Mouse (Mus musculus): ENCODE measurements around the gene Aldh3b3.

Gene Aldh3b3

GRCm38 (mm10) chr19:3975866-3976265 is 17.4 kb downstream of the Aldh3b3 start:
- no peak for DNase-seq

- peak; percentile 73 to 86 for DNase-seq
These were observed 21.9 kb downstream of the Aldh3b3 start for GRCm38 (mm10) chr19:3980309-3980708.

GRCm38 (mm10) chr19:3980917-3981316 is 22.5 kb downstream of the Aldh3b3 start:
- no peak for DNase-seq

GRCm38 (mm10) chr19:3983527-3984200 is 25.2 kb downstream of the Aldh3b3 start:
- no peak for DNase-seq

GRCm38 (mm10) chr19:3985261-3985681 is 26.8 kb downstream of the Aldh3b3 start:
- DNase-seq, result no peak

- DNase-seq, result peak in 1 of 2 experiments; percentile 56
These were observed 27.9 kb downstream of the Aldh3b3 start, which contains the start of gene Acy3 for GRCm38 (mm10) chr19:3986334-3986733. Acy3 (plus strand) TSS chr19:3986570.

- no peak for DNase-seq
These were observed 29.6 kb downstream of the Aldh3b3 start for GRCm38 (mm10) chr19:3988066-3988465.

GRCm38 (mm10) chr19:3988750-3989149 is 30.3 kb downstream of the Aldh3b3 start:
- DNase-seq, result no peak

GRCm38 (mm10) chr19:3990804-3991203 is 32.4 kb downstream of the Aldh3b3 start:
- DNase-seq, result no peak

- no peak for DNase-seq
These were observed 33.1 kb downstream of the Aldh3b3 start for GRCm38 (mm10) chr19:3991562-3991961.

- no peak for DNase-seq
These were observed 33.5 kb downstream of the Aldh3b3 start for GRCm38 (mm10) chr19:3991966-3992365.

GRCm38 (mm10) chr19:3992416-3992815 is 34.0 kb downstream of the Aldh3b3 start, which contains the start of gene Tbx10:
Tbx10 (plus strand) TSS chr19:3992752.
- no peak for DNase-seq

- no peak for DNase-seq
These were observed 36.5 kb downstream of the Aldh3b3 start for GRCm38 (mm10) chr19:3994932-3995331.

- DNase-seq, result no peak
These were observed 37.1 kb downstream of the Aldh3b3 start for GRCm38 (mm10) chr19:3995505-3995904.

- DNase-seq, result no peak
These were observed 37.7 kb downstream of the Aldh3b3 start for GRCm38 (mm10) chr19:3996106-3996505.

- DNase-seq, result no peak
These were observed 38.3 kb downstream of the Aldh3b3 start for GRCm38 (mm10) chr19:3996747-3997146.

GRCm38 (mm10) chr19:3997231-3997630 is 38.8 kb downstream of the Aldh3b3 start:
- DNase-seq, result no peak

- no peak for DNase-seq
These were observed 39.9 kb downstream of the Aldh3b3 start for GRCm38 (mm10) chr19:3998335-3998734.

- DNase-seq, result no peak
These were observed 40.8 kb downstream of the Aldh3b3 start for GRCm38 (mm10) chr19:3999121-3999730.

GRCm38 (mm10) chr19:4000119-4000900 is 41.9 kb downstream of the Aldh3b3 start, which contains the start of the genes Nudt8 and Gm49405:
Nudt8 (plus strand) TSS chr19:4000580.
Gm49405 (plus strand) TSS chr19:4000626.
- DNase-seq, result peak; percentile 96 to 97

- peak; percentile 37 to 42 for DNase-seq
These were observed 42.6 kb downstream of the Aldh3b3 start for GRCm38 (mm10) chr19:4000949-4001525.

- DNase-seq, result no peak
These were observed 43.3 kb downstream of the Aldh3b3 start for GRCm38 (mm10) chr19:4001752-4002151.

- DNase-seq, result no peak
These were observed 44.7 kb downstream of the Aldh3b3 start, which contains the start of gene Doc2g for GRCm38 (mm10) chr19:4003112-4003511. Doc2g (plus strand) TSS chr19:4003313.

Data from cerebellum, postnatal 25 days (tissue).